ENCODE assay signal across 16 mouse cellular contexts in the genomic region with DNA sequence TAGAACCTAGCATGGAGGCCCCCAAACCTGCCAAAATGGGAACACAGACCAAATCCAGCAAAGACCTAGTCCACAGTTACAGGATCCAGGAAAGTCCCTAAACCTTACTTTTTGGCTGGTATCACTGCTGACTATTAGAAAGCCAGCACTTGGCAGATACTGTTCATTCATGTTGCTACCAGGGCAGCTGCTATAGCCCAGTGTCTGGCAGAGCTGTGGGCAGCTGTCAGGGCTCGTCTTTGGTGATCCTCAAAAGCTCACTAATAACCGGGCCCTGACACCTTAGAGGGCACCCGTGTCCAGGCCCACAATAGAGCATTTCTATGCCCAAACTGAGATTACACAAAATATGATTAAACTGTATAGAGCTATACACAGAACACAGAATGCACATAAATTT.
"Had no signal": no experiment of that assay in that cellular context is flagged by ENCODE, and none has a peak within 500 bp of the region (broad histone marks: within the 10 kb centered on the region; RNA-seq: fewer than 3 reads in every experiment).

No protein-coding gene starts in this region.

- H3K9ac ChIP-seq: kidney, embryonic 15.5 days; neural tube, embryonic 12.5 days; stomach, embryonic 15.5 days had no signal

- H3K27ac ChIP-seq: kidney, embryonic 15.5 days; left cerebral cortex, adult 2 months; neural tube, embryonic 12.5 days; neural tube, embryonic 15.5 days; stomach, embryonic 15.5 days had no signal

- H3K4me3 ChIP-seq: left cerebral cortex, adult 2 months; neural tube, embryonic 12.5 days had no signal

- H3K9me3 ChIP-seq: stomach, embryonic 15.5 days had no signal

- DNase-seq: kidney, postnatal 10 days; layer of hippocampus, postnatal 36 days; lung, adult 2 months; lung, postnatal 14 days; lung, postnatal 4 days; midbrain, embryonic 14.5 days; right cerebral cortex, adult 18-20 months; right cerebral cortex, postnatal 14 days; right cerebral cortex, postnatal 4 days; spleen, adult 18-20 months; thymus, postnatal 25 days had no signal

- H3K27me3 ChIP-seq: kidney, embryonic 15.5 days; neural tube, embryonic 12.5 days; neural tube, embryonic 15.5 days; stomach, embryonic 15.5 days had no signal
